Mouse (Mus musculus) small intestine, adult 2 months (tissue): Measurements from ENCODE around the gene Rap1gap.

Experiments used
- CTCF ChIP-seq: fragments of 200-500 bp; IDR thresholded peaks from 2 replicates; pipeline ENCODE4 v1.5.1; 2012; ENCODE audit warnings: low read depth, mild to moderate bottlenecking, control low read depth, inconsistent platforms, low read length, moderate library complexity, mixed read lengths; ENCODE audit not compliant: insufficient replicate concordance, insufficient read length; ENCODE audit errors: extremely low read depth
- POLR2A ChIP-seq: fragments of 200-500 bp; IDR thresholded peaks from 2 replicates; pipeline ENCODE4 v1.6.1; 2012; ENCODE audit warnings: low read depth, mild to moderate bottlenecking, control low read depth, inconsistent platforms, low read length, moderate library complexity

GRCm38 (mm10) chr4:137749680-137750079 lies 85.2 kb downstream of the Rap1gap start:
- TF ChIP-seq CTCF (no peak), POLR2A (no peak)
